Mouse (Mus musculus) bone marrow macrophage, adult 2 months (primary cell): ENCODE measurements around the gene Itga1. TPM values are rescaled to one million over a fixed set of nuclear protein-coding genes. Genes with fewer than 3 reads are reported as not detected.

Source experiments
- H3K27ac ChIP-seq: 2 replicates; pipeline ENCODE4 v1.5.1; 2012; ENCODE audit warnings: low read depth, low read length; ENCODE audit not compliant: insufficient read depth
- H3K4me1 ChIP-seq: 2 replicates; pipeline ENCODE4 v1.6.1; 2012; ENCODE audit warnings: low read length; ENCODE audit not compliant: control insufficient read depth, insufficient read depth
- H3K4me3 ChIP-seq: 2 replicates; pipeline ENCODE4 v1.5.1; 2012; ENCODE audit warnings: mild to moderate bottlenecking, low read length, moderate library complexity; ENCODE audit not compliant: insufficient read depth
- CTCF ChIP-seq: IDR thresholded peaks from 2 replicates; pipeline ENCODE4 v1.5.1; 2012; ENCODE audit warnings: low read depth, mild to moderate bottlenecking, low read length, moderate library complexity
- POLR2A ChIP-seq: IDR thresholded peaks from 2 replicates; pipeline ENCODE4 v1.6.1; 2012; ENCODE audit warnings: mild to moderate bottlenecking, low read depth, low read length, borderline replicate concordance
- polyA plus RNA-seq: library from polyadenylated mRNA; stranded (reverse); fragments of >200 nt; gene quantifications from 2 replicates; pipeline ENCODE4 v1.2.4, GENCODE M21; 2012; ENCODE audit not compliant: missing spikeins, insufficient read depth, insufficient read length

The Itga1 gene
- polyA plus RNA-seq, 1 experiment: 0.95 TPM

DNA sequence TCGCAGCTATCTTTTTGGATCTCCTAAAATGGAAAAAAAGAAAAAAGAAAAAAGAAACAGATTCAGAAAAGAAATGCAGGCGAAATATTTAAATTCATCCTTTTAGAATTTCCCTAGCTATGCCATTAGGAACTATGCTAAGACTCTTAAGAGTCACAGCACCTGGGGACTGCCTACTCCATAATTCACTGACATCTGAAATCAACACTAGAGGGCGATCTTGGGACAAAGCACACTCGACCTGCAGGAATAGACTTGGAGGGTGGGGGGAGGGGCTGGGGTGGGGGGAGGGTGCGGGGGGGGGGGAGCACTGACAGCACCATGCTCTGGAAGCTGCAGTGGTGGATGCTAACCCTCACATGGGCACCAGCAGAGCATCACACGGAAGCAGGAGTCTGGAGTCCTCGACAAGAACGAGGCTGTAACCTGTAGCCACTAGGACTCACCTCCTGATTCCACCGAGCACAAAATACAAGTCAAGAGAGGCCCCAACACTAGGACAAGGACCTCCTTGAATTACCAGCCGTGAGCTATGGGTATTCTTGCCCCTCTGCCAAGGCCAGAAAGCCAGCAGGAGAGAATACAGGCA, 120.8 kb downstream of the Itga1 start:
- no peak overlapping the region for H3K4me3 ChIP-seq
- no peak for TF ChIP-seq POLR2A
- TF ChIP-seq CTCF: no peak
- no peak overlapping the region for H3K27ac ChIP-seq
- H3K4me1 ChIP-seq: no peaks in the 10 kb centered on the region

DNA sequence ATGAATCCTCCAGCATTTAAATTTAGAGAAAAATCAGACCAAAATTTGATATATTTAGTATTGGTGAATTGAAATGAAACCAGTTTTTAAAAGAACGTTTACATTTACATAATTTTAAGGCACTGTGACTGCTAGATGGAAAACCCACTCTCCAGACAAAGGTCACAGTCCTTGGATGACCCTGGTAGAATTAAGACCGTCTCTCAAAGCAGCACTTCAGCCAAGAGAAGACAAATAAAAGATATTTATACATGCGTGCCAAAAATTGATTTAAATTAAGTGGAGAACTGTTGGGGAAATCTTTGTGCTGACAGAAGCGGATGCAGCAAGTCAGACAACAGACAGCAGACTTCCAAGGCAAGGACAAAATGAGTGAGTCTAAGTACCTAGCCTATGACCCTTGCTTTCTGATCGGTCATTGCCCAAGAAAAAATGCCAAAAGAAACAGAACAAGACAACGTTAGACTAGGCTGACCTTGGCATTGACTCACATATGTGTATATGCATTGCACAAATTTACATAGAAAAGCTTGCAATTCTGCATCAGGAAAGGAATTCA, 127.2 kb downstream of the Itga1 start:
- H3K4me3 ChIP-seq: no peak overlapping the region
- TF ChIP-seq CTCF (no peak), POLR2A (no peak)
- no peak overlapping the region for H3K27ac ChIP-seq
- no peaks in the 10 kb centered on the region for H3K4me1 ChIP-seq

DNA sequence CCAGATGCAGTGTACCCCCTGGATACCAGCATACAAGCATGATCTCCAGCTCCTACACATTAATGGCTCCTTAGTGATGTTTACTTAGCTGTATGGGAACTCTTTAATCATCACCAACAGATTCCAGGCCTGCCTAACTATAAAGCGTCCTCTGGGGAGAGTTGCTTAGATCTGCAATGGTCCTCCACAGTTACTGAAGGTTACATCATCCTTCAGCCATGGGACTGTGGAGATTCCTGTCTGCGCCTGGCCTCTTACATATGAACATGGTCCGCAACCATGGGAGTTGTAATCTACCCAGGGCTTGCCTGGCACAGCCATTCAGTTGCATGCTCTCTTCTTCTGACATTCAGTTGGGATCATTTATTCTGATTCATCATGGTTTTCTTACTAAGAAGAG, 129.9 kb downstream of the Itga1 start:
- no peak for TF ChIP-seq CTCF
- TF ChIP-seq POLR2A: no peak
- no peaks in the 10 kb centered on the region for H3K4me1 ChIP-seq
- no peak overlapping the region for H3K4me3 ChIP-seq
- H3K27ac ChIP-seq: no peak overlapping the region

DNA sequence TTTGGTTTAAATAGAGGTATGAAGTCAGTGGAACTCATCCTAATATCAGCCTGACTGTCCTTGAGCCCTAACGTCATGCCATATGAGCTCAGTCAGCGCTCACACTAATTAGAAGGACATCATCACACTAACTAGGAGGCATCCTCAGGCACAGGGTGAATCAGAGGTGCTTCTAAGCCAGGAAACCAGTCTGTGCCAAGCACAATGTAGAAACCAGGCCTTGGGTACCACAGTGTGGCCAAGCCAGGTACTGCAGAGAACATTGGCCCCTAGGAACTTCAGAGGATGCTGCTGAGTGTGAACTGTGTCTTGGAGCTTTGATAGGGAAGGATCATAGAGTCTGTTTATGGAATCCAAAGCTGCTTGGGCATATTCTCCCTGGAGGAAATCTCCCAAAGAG, 137.5 kb downstream of the Itga1 start:
- H3K4me1 ChIP-seq: no peaks in the 10 kb centered on the region
- TF ChIP-seq POLR2A: no peak
- TF ChIP-seq CTCF: peak; percentile 60
- H3K4me3 ChIP-seq: no peak overlapping the region
- no peak overlapping the region for H3K27ac ChIP-seq

DNA sequence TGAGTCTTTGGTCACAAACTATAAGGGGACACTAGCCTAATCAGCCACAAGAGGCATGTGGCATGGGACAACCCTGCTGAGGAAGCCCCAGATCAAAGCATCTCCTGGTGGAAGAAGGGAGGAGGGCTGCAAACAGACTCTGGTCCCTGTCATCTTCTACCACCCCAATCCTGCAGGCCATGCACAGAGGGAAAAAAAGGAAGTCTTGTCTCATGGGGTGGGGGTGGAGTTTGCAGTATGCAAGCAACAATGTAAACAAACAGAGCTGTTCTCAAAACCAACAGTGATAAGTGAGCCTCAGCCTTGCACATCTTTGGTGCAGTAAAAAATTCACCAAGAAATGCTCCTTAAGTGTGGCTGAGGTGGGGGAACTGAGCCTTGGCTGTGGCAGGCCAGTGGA, 147.2 kb downstream of the Itga1 start:
- Histone ChIP-seq H3K27ac (no peak overlapping the region), H3K4me3 (no peak overlapping the region), H3K4me1 (no peaks in the 10 kb centered on the region)
- TF ChIP-seq POLR2A (no peak), CTCF (no peak)

DNA sequence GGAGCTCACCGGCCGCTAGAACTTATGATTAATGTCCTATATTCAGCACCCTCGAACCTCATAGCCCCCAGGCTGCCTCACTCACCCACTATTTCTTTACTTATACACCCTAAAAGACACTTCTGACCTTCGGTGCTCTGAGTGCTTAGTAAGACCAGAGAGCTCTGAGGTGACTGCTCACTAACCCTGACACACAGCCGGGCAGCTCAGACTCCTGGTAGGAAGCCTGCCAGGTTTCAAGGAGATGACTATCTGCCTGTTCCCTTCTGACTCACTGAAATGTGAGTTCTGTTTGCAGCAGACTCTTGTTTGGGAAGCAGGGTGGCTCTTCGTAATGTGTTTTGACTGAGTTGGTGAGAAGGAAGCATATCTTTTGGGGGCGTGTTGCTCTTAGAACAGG, 168.2 kb downstream of the Itga1 start:
- Histone ChIP-seq H3K4me1 (no peaks in the 10 kb centered on the region), H3K27ac (no peak overlapping the region), H3K4me3 (no peak overlapping the region)
- TF ChIP-seq CTCF (no peak), POLR2A (no peak)

DNA sequence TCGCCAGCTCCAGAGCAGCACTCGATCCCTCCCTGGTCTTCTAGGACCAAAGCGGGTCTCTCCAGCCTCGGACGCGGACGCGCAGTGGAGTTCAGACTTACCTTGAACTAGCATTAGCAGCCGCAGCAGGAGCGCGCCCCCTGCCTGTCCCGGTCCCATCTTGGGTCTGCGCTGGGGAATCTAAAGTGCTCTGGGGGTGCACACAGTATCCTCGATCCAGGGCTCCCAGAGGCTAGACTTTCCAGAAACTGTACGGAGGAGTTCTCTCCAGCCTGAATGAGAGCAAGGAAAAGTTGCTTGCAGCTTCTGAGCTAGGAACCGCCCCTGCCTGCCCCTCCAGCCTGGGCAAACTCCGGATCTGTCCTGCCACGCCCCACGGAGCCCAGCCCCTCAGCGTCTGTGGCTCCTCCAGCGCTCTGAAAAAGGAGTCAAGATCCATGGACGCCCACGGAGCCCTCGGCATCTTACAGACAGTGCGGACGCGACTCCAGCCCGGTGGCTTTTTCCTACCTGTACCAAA, 169.9 kb downstream of the Itga1 start, which contains the start of gene Itga2:
Gene Itga2, minus strand, starts transcription at position 326 of the 520 bp plus-strand sequence.
- Histone ChIP-seq H3K4me1 (no peaks in the 10 kb centered on the region), H3K4me3 (peak within 1 kb of the TSS; percentile 14), H3K27ac (no peak within 1 kb of the TSS)
- TF ChIP-seq POLR2A (no peak), CTCF (no peak)

DNA sequence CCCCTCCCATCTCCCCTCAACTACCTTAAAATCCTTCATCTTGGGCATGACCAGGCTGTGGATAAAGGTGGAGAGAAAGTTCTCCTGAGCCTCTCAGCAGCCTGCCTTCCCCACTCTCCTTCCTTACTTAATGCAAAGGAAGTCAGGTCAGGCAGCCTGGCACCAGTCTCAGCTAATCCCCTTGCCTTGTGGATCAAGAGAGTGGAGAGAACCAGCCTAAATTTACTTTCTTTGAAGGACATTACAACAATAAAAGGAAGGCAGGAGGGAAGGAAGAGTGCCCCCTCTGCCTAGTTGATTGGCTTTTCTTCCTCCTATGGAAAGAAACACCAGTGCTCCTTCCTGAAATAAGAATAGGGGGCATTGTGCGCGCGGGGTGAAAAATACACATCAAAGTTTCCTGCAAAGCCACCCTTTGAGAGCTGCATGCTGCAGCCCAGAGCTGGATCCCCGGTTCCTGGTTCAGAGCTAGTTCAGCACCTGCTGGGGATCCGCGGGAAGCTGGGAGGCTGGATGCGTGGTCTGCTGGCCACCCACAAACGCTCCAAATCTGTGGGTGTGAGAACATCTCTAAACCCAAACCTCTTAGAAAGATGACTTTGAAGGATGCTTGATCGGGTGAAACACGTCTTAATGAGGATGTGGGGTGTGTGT, 170.6 kb downstream of the Itga1 start:
- H3K4me3 ChIP-seq: no peak overlapping the region; the same call in 1 of the 2 replicates
- no peaks in the 10 kb centered on the region for H3K4me1 ChIP-seq
- TF ChIP-seq CTCF: no peak
- no peak for TF ChIP-seq POLR2A
- H3K27ac ChIP-seq: no peak overlapping the region

DNA sequence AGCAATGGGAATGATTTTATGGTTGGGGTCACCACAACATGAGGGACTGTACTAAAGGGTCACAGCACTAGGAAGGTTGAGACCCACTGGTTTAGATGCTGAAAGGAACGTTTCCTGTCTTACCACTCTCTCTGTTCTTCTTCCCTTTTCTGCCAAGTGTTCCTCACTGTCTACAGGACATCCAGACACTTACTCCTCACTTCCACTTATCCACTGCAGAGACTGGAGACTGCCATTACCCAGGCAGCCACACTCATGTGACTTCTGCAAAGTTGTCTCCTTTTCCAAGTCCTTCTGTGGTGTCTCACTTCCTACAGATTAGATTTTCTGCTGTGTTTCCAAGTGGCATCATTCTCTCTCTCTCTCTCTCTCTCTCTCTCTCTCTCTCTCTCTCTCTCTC, 177.0 kb downstream of the Itga1 start:
- no peak for TF ChIP-seq POLR2A
- no peak for TF ChIP-seq CTCF
- Histone ChIP-seq H3K27ac (no peak overlapping the region), H3K4me3 (no peak overlapping the region), H3K4me1 (no peaks in the 10 kb centered on the region)

DNA sequence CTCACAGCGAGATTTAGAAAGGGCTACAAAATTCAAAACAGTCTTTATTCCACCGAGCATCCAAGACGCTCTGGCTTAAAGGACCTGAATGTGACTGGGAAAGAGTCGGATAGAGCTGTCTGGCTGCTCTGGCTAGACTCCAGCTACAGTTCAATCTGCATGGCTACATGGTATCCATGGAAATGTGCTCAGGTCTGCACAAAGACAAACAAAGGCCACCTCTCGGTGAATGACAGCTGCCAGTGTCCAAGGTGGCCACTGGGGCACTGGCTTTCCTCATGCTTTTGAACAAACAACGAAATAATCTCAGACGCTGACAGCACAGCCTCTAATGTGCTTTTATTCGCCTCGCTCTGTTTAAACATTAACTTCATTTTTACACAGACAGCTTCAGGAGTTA, 178.4 kb downstream of the Itga1 start:
- TF ChIP-seq CTCF (no peak), POLR2A (no peak)
- Histone ChIP-seq H3K4me3 (no peak overlapping the region), H3K4me1 (no peaks in the 10 kb centered on the region), H3K27ac (no peak overlapping the region)
